In genomic region chr12:51641871-51642270, GRCm38 (mm10) we compare ENCODE assay signal across 11 mouse cellular contexts. TPM values are rescaled to one million over a fixed set of nuclear protein-coding genes. Genes with fewer than 3 reads are reported as not detected.
A peak's percentile ranks its signal among the peaks of the same experiment; 100 is the strongest.
DNase-seq lines count a peak whose midpoint lies in the region; ATAC-seq and TF ChIP-seq lines count a peak whose summit lies in the region.
"Had no signal": no experiment of that assay in that cellular context is flagged by ENCODE, and none has a peak within 500 bp of the region (broad histone marks: within the 10 kb centered on the region; RNA-seq: fewer than 3 reads in every experiment).

No protein-coding gene starts in this region.

- no peak for TF ChIP-seq CTCF in G1E (IDR thresholded peaks at IDR 0.05; ENCODE audit: low read depth, low read length)

- no peaks in the 10 kb centered on the region for H3K27me3 ChIP-seq in heart, embryonic 11.5 days (ENCODE audit: control insufficient read depth, insufficient read depth, low read length)
- no peaks in the 10 kb centered on the region for H3K27me3 ChIP-seq in G1E (ENCODE audit: insufficient read depth, low read length)
- no peaks in the 10 kb centered on the region for H3K27me3 ChIP-seq in neural tube, embryonic 15.5 days (replicated peaks)
- H3K27me3 ChIP-seq: kidney, embryonic 15.5 days had no signal

- no peak for DNase-seq in heart, postnatal 36 days
- no peak for DNase-seq in G1E (ENCODE audit: low spot score)
- DNase-seq in retina, postnatal 1 day = no peak
- no peak for DNase-seq in urinary bladder, adult 18-20 months (ENCODE audit: low spot score in 2 of 2)
- DNase-seq: cerebellum, adult 9-10 months had no signal

- no peaks in the 10 kb centered on the region for H3K9me3 ChIP-seq in heart, embryonic 11.5 days (replicated peaks; ENCODE audit: control insufficient read depth, low read length)
- H3K9me3 ChIP-seq in G1E (replicated peaks) = no peaks in the 10 kb centered on the region
- H3K9me3 ChIP-seq in neural tube, embryonic 15.5 days (replicated peaks) = no peaks in the 10 kb centered on the region
- H3K9me3 ChIP-seq: kidney, embryonic 15.5 days had no signal

- peak overlapping the region; percentile 35; the same call in 1 of the 2 replicates for H3K27ac ChIP-seq in heart, embryonic 11.5 days (ENCODE audit: low read depth, low read length)
- H3K27ac ChIP-seq in neural tube, embryonic 15.5 days (replicated peaks) = no peak overlapping the region
- H3K27ac ChIP-seq: kidney, embryonic 15.5 days had no signal

- no peak overlapping the region for H3K4me2 ChIP-seq in heart, embryonic 11.5 days
- H3K4me2 ChIP-seq in neural tube, embryonic 15.5 days = no peak overlapping the region
- H3K4me2 ChIP-seq: kidney, embryonic 15.5 days had no signal

- intact Hi-C loops in heart, postnatal 36 days (cut with DNase I) = no loop called here

- H3K4me3 ChIP-seq in heart, embryonic 11.5 days (ENCODE audit: low read depth, low read length) = no peak overlapping the region
- no peak overlapping the region for H3K4me3 ChIP-seq in G1E (ENCODE audit: low read depth, low read length)
- H3K4me3 ChIP-seq in neural tube, embryonic 15.5 days (replicated peaks) = no peak overlapping the region
- H3K4me3 ChIP-seq: kidney, embryonic 15.5 days had no signal

- no peak for ATAC-seq in heart, embryonic 11.5 days (replicated peaks; ENCODE audit: insufficient number of reproducible peaks, low FRiP score, low TSS enrichment)
- peak; percentile 80 for ATAC-seq in G1E (ENCODE audit: extremely low read depth, insufficient number of reproducible peaks, low FRiP score, poor library complexity, severe bottlenecking)
- 0 out of 2 replicates have a peak, but pooled peaks have one; percentile 30 for ATAC-seq in erythroid progenitor cell, adult 5-6 weeks (replicated peaks; ENCODE audit: low FRiP score, poor library complexity, severe bottlenecking)
- peak; percentile 92 for ATAC-seq in megakaryocyte progenitor cell, adult 5-6 weeks (replicated peaks; ENCODE audit: poor library complexity)
- no peak for ATAC-seq in neural tube, embryonic 15.5 days (ENCODE audit: low FRiP score)

- H3K36me3 ChIP-seq in heart, embryonic 11.5 days (ENCODE audit: control insufficient read depth, insufficient read depth, low read length) = 0 out of 2 replicates have a peak, but pooled peaks cover 6% of the 10 kb centered on the region
- H3K36me3 ChIP-seq in G1E (replicated peaks) = peaks cover 48% of the 10 kb centered on the region
- H3K36me3 ChIP-seq in neural tube, embryonic 15.5 days = peaks cover 6% of the 10 kb centered on the region; the same call in 1 of the 2 replicates

- H3K9ac ChIP-seq in heart, embryonic 11.5 days (ENCODE audit: low read depth, low read length) = no peak overlapping the region
- no peak overlapping the region for H3K9ac ChIP-seq in neural tube, embryonic 15.5 days (replicated peaks)
- H3K9ac ChIP-seq: kidney, embryonic 15.5 days had no signal

- H3K4me1 ChIP-seq in heart, embryonic 11.5 days (ENCODE audit: control insufficient read depth, insufficient read depth, low read length) = 0 out of 2 replicates have a peak, but pooled peaks cover 5% of the 10 kb centered on the region
- peaks cover 31% of the 10 kb centered on the region for H3K4me1 ChIP-seq in G1E (ENCODE audit: insufficient read depth, low read depth, low read length)
- H3K4me1 ChIP-seq in neural tube, embryonic 15.5 days = no peaks in the 10 kb centered on the region
- H3K4me1 ChIP-seq: kidney, embryonic 15.5 days had no signal

- WGBS in heart, embryonic 11.5 days (ENCODE audit: insufficient replicate concordance) = 21% methylated on average over 6 of the region's 6 CpGs
- WGBS in neural tube, embryonic 15.5 days = 78% methylated on average over 6 of the region's 6 CpGs

RNA-seq across cellular contexts. Expression of gene Coch, which starts 48.7 kb away (rescaled TPM):
- 1.5 and 1.7 TPM in 2 replicates for polyA plus RNA-seq in heart, embryonic 11.5 days (2014; fragmentation: Nextera tagmentation; extraction: Ambion mirVana)
- total RNA-seq in heart, postnatal 36 days (2021) = under 1 TPM in 1 of 2 experiments, not detected in 1; 0.22 TPM
- total RNA-seq in G1E (2014; fragmentation: Nextera tagmentation) (not detected in 2 replicates), G1E (2017) (not detected in 2 replicates)
- not detected in 2 replicates for polyA plus RNA-seq in G1E (2012)
- total RNA-seq in erythroid progenitor cell, adult 5-6 weeks (2015; ENCODE audit: low replicate concordance) = not detected in 2 replicates
- not detected in 2 replicates for total RNA-seq in erythroid progenitor cell, adult 5-6 weeks (2017; ENCODE audit: low replicate concordance)
- total RNA-seq in megakaryocyte progenitor cell, adult 5-6 weeks (2015) = not detected in 2 replicates
- total RNA-seq in megakaryocyte progenitor cell, adult 5-6 weeks (2017) = not detected in 2 replicates
- polyA plus RNA-seq in neural tube, embryonic 15.5 days (2015; fragmentation: Nextera tagmentation; extraction: Ambion mirVana) = 13.0 and 16.5 TPM in 2 replicates
- total RNA-seq: hematopoietic stem cell, adult 5-6 weeks had no signal

RNA-seq across cellular contexts. Expression of gene Ap4s1, which starts 49.0 kb away (rescaled TPM):
- 38.1 and 39.7 TPM in 2 replicates for polyA plus RNA-seq in heart, embryonic 11.5 days (2014; fragmentation: Nextera tagmentation; extraction: Ambion mirVana)
- 10 to 100 TPM; 52.6 to 57.2 TPM for total RNA-seq in heart, postnatal 36 days (2021)
- total RNA-seq in G1E (2014; fragmentation: Nextera tagmentation) = 16.2 and 28.5 TPM in 2 replicates
- total RNA-seq in G1E (2017) = 17.1 and 21.8 TPM in 2 replicates
- polyA plus RNA-seq in G1E (2012) = 7.2 TPM in 2 replicates
- total RNA-seq in erythroid progenitor cell, adult 5-6 weeks (2015; ENCODE audit: low replicate concordance) = 2.5 and 13.7 TPM in 2 replicates
- 4.4 and 29.4 TPM in 2 replicates for total RNA-seq in erythroid progenitor cell, adult 5-6 weeks (2017; ENCODE audit: low replicate concordance)
- total RNA-seq in megakaryocyte progenitor cell, adult 5-6 weeks (2015) = 35.4 and 40.2 TPM in 2 replicates
- total RNA-seq in megakaryocyte progenitor cell, adult 5-6 weeks (2017) = 20.9 and 23.8 TPM in 2 replicates
- polyA plus RNA-seq in neural tube, embryonic 15.5 days (2015; fragmentation: Nextera tagmentation; extraction: Ambion mirVana) = 49.4 and 58.2 TPM in 2 replicates

RNA-seq across cellular contexts. Expression of gene Strn3, which starts 49.8 kb away (rescaled TPM):
- polyA plus RNA-seq in heart, embryonic 11.5 days (2014; fragmentation: Nextera tagmentation; extraction: Ambion mirVana) = 45.8 and 46.1 TPM in 2 replicates
- total RNA-seq in heart, postnatal 36 days (2021) = 100 to 1,000 TPM; 101 to 107 TPM
- total RNA-seq in G1E (2014; fragmentation: Nextera tagmentation) (93.1 and 94.9 TPM in 2 replicates), G1E (2017) (98.3 and 102 TPM in 2 replicates)
- polyA plus RNA-seq in G1E (2012) = 20.0 and 25.0 TPM in 2 replicates
- 48.3 and 55.8 TPM in 2 replicates for total RNA-seq in erythroid progenitor cell, adult 5-6 weeks (2015; ENCODE audit: low replicate concordance)
- total RNA-seq in erythroid progenitor cell, adult 5-6 weeks (2017; ENCODE audit: low replicate concordance) = 60.2 and 84.8 TPM in 2 replicates
- total RNA-seq in megakaryocyte progenitor cell, adult 5-6 weeks (2015) = 34.8 and 36.5 TPM in 2 replicates
- total RNA-seq in megakaryocyte progenitor cell, adult 5-6 weeks (2017) = 47.9 and 69.3 TPM in 2 replicates
- 34.4 and 34.7 TPM in 2 replicates for polyA plus RNA-seq in neural tube, embryonic 15.5 days (2015; fragmentation: Nextera tagmentation; extraction: Ambion mirVana)

Comparison
In these comparisons a context has a peak if more than half of its experiments do, and no peak if none do; other contexts are left out.
1. ATAC-seq: peak in G1E (single experiment), erythroid progenitor cell, adult 5-6 weeks (single experiment) and megakaryocyte progenitor cell, adult 5-6 weeks (single experiment); none in heart, embryonic 11.5 days (single experiment) and neural tube, embryonic 15.5 days (single experiment).